Mouse (Mus musculus): ENCODE measurements at regions not wholly inside any gene's neighbourhood (a gene's known extent, or its start where the extent isn't known, plus 50 kb on each side); places are given as distances from the start of the nearest gene placed in this dataset.
"Not testable (repeated sequence)": the region's sequence is repeated elsewhere in the genome, so short reads cannot be mapped to it uniquely, and the experiment has no call there.

DNA sequence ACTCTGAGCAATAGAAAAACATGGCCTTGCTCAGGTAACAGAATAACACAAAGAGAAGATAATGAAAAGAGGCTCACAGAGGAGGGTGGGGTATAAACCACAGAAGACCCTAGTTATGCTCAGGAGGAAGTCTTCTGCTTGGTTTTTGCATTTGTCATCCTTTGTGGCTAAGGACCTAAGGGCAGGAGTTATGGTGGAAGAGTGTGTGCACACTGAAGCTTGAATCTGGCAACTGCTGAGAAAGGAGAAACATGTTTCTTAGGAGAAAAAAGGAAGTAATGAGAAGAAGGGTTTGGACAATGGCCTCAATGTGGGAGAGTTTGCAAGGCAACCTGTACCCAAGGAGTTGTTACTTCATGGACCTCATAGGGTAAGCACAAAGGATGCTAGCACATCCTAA lies 106.8 kb upstream of the Nyap2 start:
- ATAC-seq (ENCODE audit: low FRiP score): no peak
- no peaks in the 10 kb centered on the region for H3K36me3 ChIP-seq (replicated peaks)
- H3K27ac ChIP-seq: no peak overlapping the region
- H3K4me1 ChIP-seq: no peaks in the 10 kb centered on the region
- no peak overlapping the region for H3K4me3 ChIP-seq (replicated peaks)
- H3K9ac ChIP-seq: no peak overlapping the region
- H3K4me2 ChIP-seq: no peak overlapping the region
- no peaks in the 10 kb centered on the region for H3K9me3 ChIP-seq
- no peaks in the 10 kb centered on the region for H3K27me3 ChIP-seq

DNA sequence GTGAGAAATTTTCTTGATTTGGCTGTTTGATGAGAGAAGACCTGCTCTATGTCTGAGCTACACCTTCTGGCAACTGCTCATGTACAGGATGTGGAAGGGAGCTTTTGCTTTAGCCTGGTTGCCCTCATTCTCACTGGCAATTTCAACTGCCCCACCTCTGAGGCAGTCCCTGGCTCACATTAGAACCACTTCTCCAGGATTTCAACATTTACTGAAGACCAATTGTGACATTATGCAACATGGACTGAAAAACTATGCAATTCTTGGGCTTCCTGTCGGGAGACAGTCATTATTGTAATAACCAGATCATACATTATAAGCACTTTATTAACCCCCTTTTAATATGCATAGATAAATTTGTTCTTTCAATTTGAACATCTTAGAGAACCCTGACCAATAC lies 107.6 kb upstream of the Nyap2 start:
- Histone ChIP-seq H3K27me3 (no peaks in the 10 kb centered on the region), H3K36me3 (replicated peaks) (no peaks in the 10 kb centered on the region), H3K4me2 (no peak overlapping the region), H3K27ac (no peak overlapping the region), H3K4me3 (replicated peaks) (no peak overlapping the region), H3K9me3 (no peaks in the 10 kb centered on the region), H3K9ac (no peak overlapping the region), H3K4me1 (no peaks in the 10 kb centered on the region)
- WGBS: 82% methylated on average over 1 of the region's 1 CpGs
- no peak for ATAC-seq (ENCODE audit: low FRiP score)

DNA sequence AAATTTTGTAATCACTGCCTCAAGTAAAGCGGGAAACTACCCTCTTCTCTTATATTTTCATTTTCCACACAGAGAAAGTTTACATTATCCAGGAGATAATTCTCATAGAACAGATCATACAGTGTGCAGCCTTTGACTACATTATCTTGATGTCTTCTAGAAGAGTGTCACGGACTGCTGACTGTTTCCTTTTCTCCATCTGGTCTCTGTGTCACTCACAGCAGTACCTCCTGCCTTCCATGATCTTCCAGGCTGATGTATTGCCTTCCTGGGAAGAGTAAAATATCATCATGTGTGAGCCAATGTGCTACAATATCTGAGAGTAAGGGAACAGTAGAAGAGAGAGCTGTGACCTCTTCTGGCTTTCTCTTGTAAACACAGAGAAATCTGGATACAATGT lies 111.0 kb upstream of the Nyap2 start:
- Histone ChIP-seq H3K9ac (no peak overlapping the region), H3K27me3 (no peaks in the 10 kb centered on the region), H3K36me3 (replicated peaks) (no peaks in the 10 kb centered on the region), H3K4me3 (replicated peaks) (no peak overlapping the region), H3K4me1 (no peaks in the 10 kb centered on the region), H3K9me3 (no peaks in the 10 kb centered on the region), H3K27ac (no peak overlapping the region), H3K4me2 (no peak overlapping the region)
- no peak for ATAC-seq (ENCODE audit: low FRiP score)
- 76% methylated on average over 2 of the region's 2 CpGs for WGBS

DNA sequence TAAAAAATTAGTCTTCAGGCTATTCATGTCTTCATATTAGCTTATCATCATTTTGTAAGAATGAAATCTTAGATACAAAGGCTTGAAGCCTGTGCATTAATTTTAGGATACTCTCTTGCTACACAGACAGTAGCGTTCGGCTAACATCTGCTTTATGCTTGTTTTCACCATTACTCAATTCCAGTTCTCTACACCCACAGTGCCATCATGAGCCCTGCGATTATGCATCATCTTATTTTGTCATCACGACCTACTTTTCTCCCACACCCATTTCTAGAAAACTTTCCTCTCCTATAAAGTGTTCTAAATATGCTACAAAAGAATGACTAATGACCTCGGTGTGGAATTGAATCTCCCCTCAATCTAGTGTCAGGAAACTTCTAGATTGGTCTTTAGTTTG lies 112.4 kb upstream of the Nyap2 start:
- no peaks in the 10 kb centered on the region for H3K9me3 ChIP-seq
- H3K4me1 ChIP-seq: no peaks in the 10 kb centered on the region
- H3K27ac ChIP-seq: no peak overlapping the region
- no peak overlapping the region for H3K9ac ChIP-seq
- 89% methylated on average over 5 of the region's 5 CpGs for WGBS
- no peak overlapping the region for H3K4me3 ChIP-seq (replicated peaks)
- no peak for ATAC-seq (ENCODE audit: low FRiP score)
- H3K36me3 ChIP-seq (replicated peaks): no peaks in the 10 kb centered on the region
- H3K4me2 ChIP-seq: no peak overlapping the region
- H3K27me3 ChIP-seq: no peaks in the 10 kb centered on the region

DNA sequence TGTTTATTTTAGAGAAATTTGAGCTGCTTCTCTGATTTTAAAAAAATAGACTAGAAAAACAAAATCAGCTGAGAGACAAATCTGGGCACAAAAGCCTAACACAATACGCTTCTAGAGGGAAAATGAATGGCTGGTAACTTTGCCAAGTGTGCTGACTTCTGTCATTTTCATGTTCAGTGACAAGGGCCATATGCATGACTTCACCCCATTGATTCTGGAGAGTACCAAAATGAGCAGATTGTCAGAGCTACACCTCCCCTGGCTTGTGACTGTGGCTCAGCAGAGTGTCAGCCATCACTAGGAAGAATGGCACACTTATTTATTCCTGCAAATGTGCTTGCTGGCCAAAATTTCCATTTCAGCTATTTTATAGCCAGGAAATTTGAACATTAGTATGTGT lies 112.9 kb upstream of the Nyap2 start:
- WGBS: 87% methylated on average over 1 of the region's 1 CpGs
- Histone ChIP-seq H3K4me3 (replicated peaks) (no peak overlapping the region), H3K27me3 (no peaks in the 10 kb centered on the region), H3K4me2 (no peak overlapping the region), H3K4me1 (no peaks in the 10 kb centered on the region), H3K9me3 (no peaks in the 10 kb centered on the region), H3K27ac (no peak overlapping the region), H3K9ac (no peak overlapping the region), H3K36me3 (replicated peaks) (no peaks in the 10 kb centered on the region)
- ATAC-seq (ENCODE audit: low FRiP score): no peak

DNA sequence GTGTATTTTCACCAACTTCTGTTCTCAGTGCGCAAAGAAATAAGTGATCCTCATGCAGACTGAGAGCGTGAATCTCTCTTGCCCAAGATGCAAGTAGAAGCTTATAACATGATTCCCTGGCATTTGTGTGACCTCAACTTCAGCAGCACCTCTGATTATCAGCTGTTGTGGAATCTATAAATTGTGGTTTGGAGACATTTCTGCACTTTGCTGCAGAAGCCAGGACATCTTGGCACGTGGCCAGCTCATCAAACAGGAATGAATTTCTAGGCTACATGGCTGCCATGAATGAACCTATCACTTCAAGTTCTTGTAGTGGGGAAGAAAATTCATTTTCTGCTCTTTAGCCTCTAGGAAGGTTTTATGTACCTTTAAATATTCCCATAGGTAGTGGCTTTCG lies 126.3 kb upstream of the Nyap2 start:
- no peaks in the 10 kb centered on the region for H3K4me1 ChIP-seq
- no peak overlapping the region for H3K9ac ChIP-seq
- no peaks in the 10 kb centered on the region for H3K27me3 ChIP-seq
- no peak overlapping the region for H3K4me2 ChIP-seq
- H3K36me3 ChIP-seq (replicated peaks): no peaks in the 10 kb centered on the region
- 91% methylated on average over 4 of the region's 4 CpGs for WGBS
- H3K27ac ChIP-seq: no peak overlapping the region
- no peak for ATAC-seq (ENCODE audit: low FRiP score)
- no peaks in the 10 kb centered on the region for H3K9me3 ChIP-seq
- no peak overlapping the region for H3K4me3 ChIP-seq (replicated peaks)

DNA sequence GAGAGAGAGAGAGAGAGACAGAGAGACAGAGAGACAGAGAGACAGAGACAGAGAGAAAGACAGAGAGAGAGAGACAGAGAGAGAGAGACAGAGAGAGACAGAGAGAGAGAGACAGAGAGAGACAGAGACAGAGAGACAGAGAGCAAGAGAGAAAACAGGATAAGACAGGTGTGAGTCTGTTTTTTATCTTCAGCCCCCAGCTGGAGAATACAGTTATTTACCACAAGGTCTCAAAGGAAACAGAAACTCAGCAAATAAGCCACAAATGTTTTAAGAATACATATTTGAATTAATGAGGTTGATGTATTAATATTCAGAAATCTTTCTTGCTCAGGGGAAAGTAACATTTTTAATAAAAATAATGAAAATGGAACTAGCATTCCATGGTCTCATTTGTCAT lies 130.7 kb upstream of the Nyap2 start:
- not testable (repeated sequence) for ATAC-seq (ENCODE audit: low FRiP score)

DNA sequence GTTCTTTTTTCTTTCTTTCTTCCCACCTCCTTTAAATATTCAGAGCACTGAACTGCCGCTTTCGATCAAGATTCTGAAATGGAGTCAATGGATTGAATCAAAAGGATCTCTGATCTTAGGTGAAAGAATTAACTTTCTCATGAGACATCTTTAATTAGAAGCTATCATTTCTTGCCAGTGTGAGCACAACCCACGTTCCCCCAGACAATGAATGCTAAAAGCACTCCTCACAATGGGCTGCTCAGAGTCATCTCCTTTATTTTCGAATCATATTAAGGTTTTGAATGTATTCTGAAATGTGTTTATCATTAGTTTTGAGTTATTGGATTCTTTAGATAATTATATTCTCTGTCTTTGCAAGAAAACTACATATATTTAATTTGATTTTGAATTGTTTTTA lies 137.4 kb upstream of the Nyap2 start:
- no peaks in the 10 kb centered on the region for H3K4me1 ChIP-seq
- H3K27ac ChIP-seq: no peak overlapping the region
- no peaks in the 10 kb centered on the region for H3K36me3 ChIP-seq (replicated peaks)
- H3K27me3 ChIP-seq: no peaks in the 10 kb centered on the region
- H3K9ac ChIP-seq: no peak overlapping the region
- H3K9me3 ChIP-seq: no peaks in the 10 kb centered on the region
- no peak overlapping the region for H3K4me3 ChIP-seq (replicated peaks)
- no peak for ATAC-seq (ENCODE audit: low FRiP score)
- H3K4me2 ChIP-seq: no peak overlapping the region
- 67% methylated on average over 4 of the region's 4 CpGs for WGBS

More for the DNA sequence above, 130.7 kb upstream of the Nyap2 start:
- H3K4me1 ChIP-seq; H3K4me2 ChIP-seq; H3K4me3 ChIP-seq (replicated peaks); H3K36me3 ChIP-seq (replicated peaks); H3K9me3 ChIP-seq; H3K9ac ChIP-seq; H3K27ac ChIP-seq; H3K27me3 ChIP-seq: not testable (repeated sequence)

DNA sequence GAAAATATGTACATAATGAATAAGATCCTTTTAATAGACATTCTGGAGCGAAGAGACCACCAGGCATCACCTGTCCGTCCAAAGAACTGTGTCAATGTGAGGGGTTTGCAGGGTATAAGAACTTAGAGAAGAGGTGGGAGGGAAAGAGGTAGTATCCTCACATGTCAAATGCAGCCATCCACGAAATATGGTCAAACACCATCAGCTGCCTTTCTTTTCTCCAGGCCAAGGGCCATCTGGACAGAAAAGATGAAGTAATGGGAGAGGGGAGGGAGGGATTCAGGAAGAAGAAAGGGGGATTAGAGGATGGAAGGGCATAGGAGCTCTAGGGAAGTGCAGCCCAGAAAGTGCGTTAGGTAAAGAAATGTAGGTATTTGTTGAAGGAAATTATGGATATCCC lies 141.0 kb upstream of the Dock10 start:
- Histone ChIP-seq H3K36me3 (replicated peaks) (no peaks in the 10 kb centered on the region), H3K4me1 (no peaks in the 10 kb centered on the region), H3K9ac (no peak overlapping the region), H3K4me3 (replicated peaks) (no peak overlapping the region), H3K27me3 (no peaks in the 10 kb centered on the region), H3K27ac (no peak overlapping the region), H3K4me2 (no peak overlapping the region), H3K9me3 (no peaks in the 10 kb centered on the region)
- WGBS: 70% methylated on average over 4 of the region's 4 CpGs
- ATAC-seq (ENCODE audit: low FRiP score): no peak

DNA sequence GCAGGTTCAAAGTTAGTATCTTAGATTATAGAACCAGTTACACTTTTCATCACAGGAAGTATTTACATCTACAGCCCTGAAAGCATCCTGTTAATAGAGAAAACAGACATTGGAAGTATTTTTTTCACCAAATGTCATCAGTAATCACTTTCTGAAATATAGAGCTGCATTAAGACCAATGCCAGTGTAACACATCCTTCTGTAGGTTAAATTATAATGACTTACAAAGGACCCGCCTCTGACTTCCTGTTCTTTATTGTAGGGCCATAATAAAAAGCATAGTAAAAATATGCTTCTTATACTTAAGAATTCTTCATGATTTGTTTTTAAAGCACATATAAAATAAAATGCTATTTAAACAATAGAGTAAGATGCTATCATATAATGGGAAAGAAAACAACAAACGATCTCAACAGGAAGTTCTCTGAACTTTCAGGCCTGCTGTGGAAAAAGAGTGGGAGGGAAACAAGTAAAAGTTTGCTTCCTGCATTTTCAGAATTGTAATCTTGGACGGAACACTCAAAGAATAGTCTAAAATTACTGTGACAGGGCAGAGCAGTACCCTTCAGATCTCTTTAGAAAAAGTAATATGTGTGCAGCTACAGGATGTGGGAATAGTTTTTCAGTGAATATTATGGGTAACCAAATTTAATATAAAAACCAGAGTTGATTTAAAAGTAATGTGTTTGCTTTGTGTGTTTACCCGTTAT lies 116.0 kb upstream of the Dock10 start:
- Histone ChIP-seq H3K4me1 (no peaks in the 10 kb centered on the region), H3K9ac (no peak overlapping the region), H3K27me3 (no peaks in the 10 kb centered on the region), H3K27ac (no peak overlapping the region), H3K9me3 (no peaks in the 10 kb centered on the region), H3K4me2 (no peak overlapping the region), H3K36me3 (replicated peaks) (no peaks in the 10 kb centered on the region), H3K4me3 (replicated peaks) (no peak overlapping the region)
- WGBS: 86% methylated on average over 4 of the region's 4 CpGs
- no peak for ATAC-seq (ENCODE audit: low FRiP score)

DNA sequence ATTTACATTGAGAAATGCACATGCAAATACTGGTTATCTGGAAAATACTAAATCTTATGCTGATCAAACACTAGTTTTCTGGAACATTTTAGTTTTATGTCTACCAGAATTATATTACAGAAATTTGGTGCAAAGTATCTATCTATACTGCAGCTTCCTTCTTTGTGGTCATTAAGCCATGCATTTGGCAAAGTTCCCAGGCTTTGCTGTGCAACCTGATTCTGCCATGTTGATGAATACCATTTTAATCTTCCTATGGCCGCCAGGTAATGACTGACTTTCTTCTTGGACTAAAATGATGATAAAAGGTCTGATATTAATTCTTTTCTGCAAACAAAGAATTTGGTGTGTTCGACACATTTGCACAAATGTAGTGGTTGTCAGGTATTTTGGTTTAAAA lies 115.3 kb upstream of the Dock10 start:
- H3K27ac ChIP-seq: no peak overlapping the region
- H3K4me3 ChIP-seq (replicated peaks): no peak overlapping the region
- 76% methylated on average over 2 of the region's 2 CpGs for WGBS
- H3K27me3 ChIP-seq: no peaks in the 10 kb centered on the region
- no peaks in the 10 kb centered on the region for H3K36me3 ChIP-seq (replicated peaks)
- no peaks in the 10 kb centered on the region for H3K9me3 ChIP-seq
- H3K4me2 ChIP-seq: no peak overlapping the region
- no peaks in the 10 kb centered on the region for H3K4me1 ChIP-seq
- no peak for ATAC-seq (ENCODE audit: low FRiP score)
- H3K9ac ChIP-seq: no peak overlapping the region

DNA sequence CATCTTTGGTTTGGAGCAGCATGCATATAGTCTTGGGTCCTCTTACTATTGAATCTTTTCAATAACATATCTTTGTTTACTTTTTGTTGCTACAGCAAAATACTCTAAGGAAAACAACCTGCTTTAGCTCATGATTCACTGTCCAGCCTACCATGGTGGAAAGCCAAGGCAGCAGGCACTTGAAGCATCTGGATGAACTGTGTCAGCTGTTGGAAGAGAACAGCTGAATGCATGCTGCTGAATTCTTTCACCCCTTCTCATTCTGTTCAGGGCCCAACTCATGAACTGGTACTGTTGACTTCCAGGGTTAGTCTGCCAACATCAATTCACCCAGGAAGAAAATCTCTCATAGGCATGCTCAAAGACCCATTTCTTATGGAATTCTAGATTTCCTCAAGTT lies 110.5 kb upstream of the Dock10 start:
- ATAC-seq (ENCODE audit: low FRiP score): no peak
- no peak overlapping the region for H3K4me3 ChIP-seq (replicated peaks)
- H3K27me3 ChIP-seq: no peaks in the 10 kb centered on the region

DNA sequence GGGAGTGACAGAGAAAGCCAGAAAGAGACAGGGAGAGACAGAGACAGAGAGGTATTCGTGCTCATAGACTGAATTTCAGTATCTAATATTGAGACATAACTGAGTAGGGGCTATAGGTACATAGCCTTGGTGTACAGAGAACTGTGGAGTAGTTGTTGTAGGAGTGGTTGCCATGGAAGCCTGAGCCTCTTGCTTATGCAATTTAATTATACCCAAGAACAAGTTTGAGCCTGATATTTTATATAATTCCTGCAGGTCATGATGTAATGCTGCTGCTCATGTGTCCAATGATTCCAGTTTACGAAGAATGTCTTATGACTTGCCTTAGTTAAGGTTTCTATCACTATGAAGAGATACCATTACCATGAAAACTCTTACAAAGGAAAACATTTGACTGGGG lies 98.7 kb upstream of the Dock10 start:
- Histone ChIP-seq H3K4me2 (no peak overlapping the region), H3K27ac (no peak overlapping the region), H3K27me3 (no peaks in the 10 kb centered on the region), H3K4me1 (peaks cover 5% of the 10 kb centered on the region; the same call in 1 of the 2 replicates), H3K4me3 (replicated peaks) (no peak overlapping the region), H3K36me3 (replicated peaks) (no peaks in the 10 kb centered on the region), H3K9ac (no peak overlapping the region), H3K9me3 (no peaks in the 10 kb centered on the region)
- 79% methylated on average over 2 of the region's 2 CpGs for WGBS
- ATAC-seq (ENCODE audit: low FRiP score): no peak

More for the DNA sequence above, 110.5 kb upstream of the Dock10 start:
- no peak overlapping the region for H3K27ac ChIP-seq
- no peaks in the 10 kb centered on the region for H3K4me1 ChIP-seq
- H3K9ac ChIP-seq: no peak overlapping the region
- no peak overlapping the region for H3K4me2 ChIP-seq
- no peaks in the 10 kb centered on the region for H3K36me3 ChIP-seq (replicated peaks)
- no peaks in the 10 kb centered on the region for H3K9me3 ChIP-seq
